Mouse (Mus musculus): Measurements from ENCODE around the gene Zcrb1. TPM values are rescaled to one million over a fixed set of nuclear protein-coding genes. Genes with fewer than 3 reads are reported as not detected.

Gene Zcrb1
- polyA plus RNA-seq, 1 experiment from 2014 or later = 174 TPM

- Histone ChIP-seq H3K27me3 (no peaks in the 10 kb centered on the region), H3K4me2 (no peak overlapping the region), H3K9ac (replicated peaks) (no peak overlapping the region), H3K4me1 (replicated peaks) (no peaks in the 10 kb centered on the region), H3K27ac (no peak overlapping the region), H3K4me3 (replicated peaks) (no peak overlapping the region), H3K9me3 (no peaks in the 10 kb centered on the region), H3K36me3 (no peaks in the 10 kb centered on the region)
- ATAC-seq (ENCODE audit: insufficient number of reproducible peaks, insufficient read depth, low FRiP score, low TSS enrichment, low read depth) = no peak
- 88% methylated on average over 2 of the region's 2 CpGs for WGBS
These were observed 26.3 kb downstream of the Zcrb1 start for GRCm38 (mm10) chr15:93371838-93372237.

- Histone ChIP-seq H3K36me3 (no peaks in the 10 kb centered on the region), H3K4me1 (replicated peaks) (no peaks in the 10 kb centered on the region), H3K4me3 (replicated peaks) (no peak overlapping the region), H3K9ac (replicated peaks) (no peak overlapping the region), H3K4me2 (no peak overlapping the region), H3K9me3 (no peaks in the 10 kb centered on the region), H3K27me3 (no peaks in the 10 kb centered on the region), H3K27ac (no peak overlapping the region)
- 58% methylated on average over 9 of the region's 9 CpGs for WGBS
- ATAC-seq (ENCODE audit: insufficient number of reproducible peaks, insufficient read depth, low FRiP score, low TSS enrichment, low read depth) = no peak
These were observed 29.6 kb downstream of the Zcrb1 start for GRCm38 (mm10) chr15:93368558-93368957.

GRCm38 (mm10) chr15:93365561-93365960 lies 32.6 kb downstream of the Zcrb1 start:
- no peak overlapping the region for H3K27ac ChIP-seq
- no peaks in the 10 kb centered on the region for H3K27me3 ChIP-seq
- no peak overlapping the region for H3K4me3 ChIP-seq (replicated peaks)
- H3K4me1 ChIP-seq (replicated peaks) = no peaks in the 10 kb centered on the region
- no peaks in the 10 kb centered on the region for H3K36me3 ChIP-seq
- no peak for ATAC-seq (ENCODE audit: insufficient number of reproducible peaks, insufficient read depth, low FRiP score, low TSS enrichment, low read depth)
- no peak overlapping the region for H3K9ac ChIP-seq (replicated peaks)
- WGBS = 90% methylated on average over 6 of the region's 6 CpGs
- no peak overlapping the region for H3K4me2 ChIP-seq
- no peaks in the 10 kb centered on the region for H3K9me3 ChIP-seq

GRCm38 (mm10) chr15:93358346-93359095 lies 39.6 kb downstream of the Zcrb1 start:
- H3K4me1 ChIP-seq (replicated peaks) = no peaks in the 10 kb centered on the region
- no peaks in the 10 kb centered on the region for H3K9me3 ChIP-seq
- H3K9ac ChIP-seq (replicated peaks) = no peak overlapping the region
- no peaks in the 10 kb centered on the region for H3K36me3 ChIP-seq
- H3K4me2 ChIP-seq = no peak overlapping the region
- no peaks in the 10 kb centered on the region for H3K27me3 ChIP-seq
- WGBS = 87% methylated on average over 18 of the region's 19 CpGs
- no peak overlapping the region for H3K4me3 ChIP-seq (replicated peaks)
- no peak for ATAC-seq (ENCODE audit: insufficient number of reproducible peaks, insufficient read depth, low FRiP score, low TSS enrichment, low read depth)
- no peak overlapping the region for H3K27ac ChIP-seq

GRCm38 (mm10) chr15:93340630-93341379 lies 57.3 kb downstream of the Zcrb1 start:
- no peak overlapping the region for H3K4me3 ChIP-seq (replicated peaks)
- no peak overlapping the region for H3K4me2 ChIP-seq
- H3K27ac ChIP-seq = no peak overlapping the region
- H3K36me3 ChIP-seq = no peaks in the 10 kb centered on the region
- whole genome bisulfite sequencing = 89% methylated on average over 10 of the region's 10 CpGs
- no peak for ATAC-seq (ENCODE audit: insufficient number of reproducible peaks, insufficient read depth, low FRiP score, low TSS enrichment, low read depth)
- no peak overlapping the region for H3K9ac ChIP-seq (replicated peaks)
- H3K4me1 ChIP-seq (replicated peaks) = 0 out of 2 replicates have a peak, but pooled peaks cover 5% of the 10 kb centered on the region
- no peaks in the 10 kb centered on the region for H3K9me3 ChIP-seq
- H3K27me3 ChIP-seq = 0 out of 2 replicates have a peak, but pooled peaks cover 3% of the 10 kb centered on the region

GRCm38 (mm10) chr15:93336925-93337761 lies 61.0 kb downstream of the Zcrb1 start, which contains the start of gene Yaf2:
TSS of gene Yaf2 (minus strand) at chr15:93336935.
- 0 out of 2 replicates have a peak, but pooled peaks cover 3% of the 10 kb centered on the region for H3K27me3 ChIP-seq
- H3K4me1 ChIP-seq (replicated peaks) = peaks cover 5% of the 10 kb centered on the region; the same call in 1 of the 2 replicates
- H3K27ac ChIP-seq = peak within 1 kb of the TSS; percentile 84
- H3K4me3 ChIP-seq (replicated peaks) = peak within 1 kb of the TSS; percentile 78
- peak within 1 kb of the TSS; percentile 79 for H3K4me2 ChIP-seq
- no peaks in the 10 kb centered on the region for H3K9me3 ChIP-seq
- ATAC-seq (ENCODE audit: insufficient number of reproducible peaks, insufficient read depth, low FRiP score, low TSS enrichment, low read depth) = peak; percentile 87
- peaks cover 12% of the 10 kb centered on the region for H3K36me3 ChIP-seq
- H3K9ac ChIP-seq (replicated peaks) = peak within 1 kb of the TSS; percentile 84
- under 1% methylated on average over 63 of the region's 73 CpGs for WGBS

GRCm38 (mm10) chr15:93336658-93336924 lies 61.5 kb downstream of the Zcrb1 start:
- peak overlapping the region; percentile 84 for H3K27ac ChIP-seq
- H3K27me3 ChIP-seq = 0 out of 2 replicates have a peak, but pooled peaks cover 3% of the 10 kb centered on the region
- 0 out of 2 replicates have a peak, but pooled peaks have one; percentile 15 for ATAC-seq (ENCODE audit: insufficient number of reproducible peaks, insufficient read depth, low FRiP score, low TSS enrichment, low read depth)
- peaks cover 12% of the 10 kb centered on the region for H3K36me3 ChIP-seq
- H3K4me2 ChIP-seq = peak overlapping the region; percentile 26; the same call in 1 of the 2 replicates
- H3K4me1 ChIP-seq (replicated peaks) = peaks cover 5% of the 10 kb centered on the region; the same call in 1 of the 2 replicates
- H3K4me3 ChIP-seq (replicated peaks) = peak overlapping the region; percentile 78
- H3K9me3 ChIP-seq = no peaks in the 10 kb centered on the region
- H3K9ac ChIP-seq (replicated peaks) = peak overlapping the region; percentile 84
- 0% methylated on average over 4 of the region's 52 CpGs for WGBS

Other genes starting within 250 kb of the Zcrb1 start
- gene Gxylt1, start 123.2 kb downstream of the Zcrb1 start, polyA plus RNA-seq (2016; fragmentation: Nextera tagmentation; extraction: Ambion mirVana) = 25.9 and 28.4 TPM in 2 replicates
- 70.4 and 75.8 TPM in 2 replicates for gene Yaf2, start 61.4 kb downstream of the Zcrb1 start, polyA plus RNA-seq (2016; fragmentation: Nextera tagmentation; extraction: Ambion mirVana)
- gene Pphln1, start within 50 bp of the Zcrb1 start, polyA plus RNA-seq (2016; fragmentation: Nextera tagmentation; extraction: Ambion mirVana) = 80.2 and 84.7 TPM in 2 replicates
- gene Prickle1, start 197.6 kb upstream of the Zcrb1 start, polyA plus RNA-seq (2016; fragmentation: Nextera tagmentation; extraction: Ambion mirVana) = 56.5 and 61.5 TPM in 2 replicates

All from limb, embryonic 12.5 days (tissue).